Mouse (Mus musculus): ENCODE data around the gene Chst1.

Gene Chst1

DNA sequence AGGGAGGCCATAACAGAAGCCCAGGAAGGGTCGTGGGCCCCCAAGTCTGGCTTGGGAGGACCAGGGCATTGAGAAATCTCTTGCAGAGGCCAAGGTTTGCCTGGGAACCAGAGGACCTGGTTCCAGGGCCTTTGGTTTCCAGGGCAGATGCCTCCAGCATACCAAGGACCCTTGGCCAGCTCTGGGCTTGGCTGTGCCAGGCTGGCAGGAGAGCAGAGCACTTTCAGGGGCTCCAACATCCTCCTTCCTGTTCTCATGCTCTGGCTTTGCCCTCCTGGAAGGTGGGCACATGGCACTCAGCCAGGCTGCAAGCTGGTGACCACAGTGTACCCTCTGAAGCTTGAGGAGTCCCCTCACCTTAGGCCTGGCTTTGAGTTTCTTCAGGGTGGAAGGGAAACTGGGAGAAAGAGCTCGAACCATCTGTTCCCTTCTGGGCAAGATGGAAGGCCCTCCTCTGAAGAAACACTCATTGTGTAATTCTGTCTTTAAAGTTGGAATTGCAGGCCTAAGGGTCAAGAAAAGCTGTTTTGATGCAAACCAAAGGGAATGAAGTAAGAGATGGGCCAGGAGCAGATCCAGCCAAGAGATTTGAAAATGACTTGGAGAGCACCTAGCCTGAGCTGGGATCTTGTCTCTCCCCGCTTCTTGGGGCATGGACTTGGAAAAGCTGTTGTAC is 10.3 kb downstream of the Chst1 start:
- no peak for DNase-seq (ENCODE audit: low spot score in 2 of 2)

DNA sequence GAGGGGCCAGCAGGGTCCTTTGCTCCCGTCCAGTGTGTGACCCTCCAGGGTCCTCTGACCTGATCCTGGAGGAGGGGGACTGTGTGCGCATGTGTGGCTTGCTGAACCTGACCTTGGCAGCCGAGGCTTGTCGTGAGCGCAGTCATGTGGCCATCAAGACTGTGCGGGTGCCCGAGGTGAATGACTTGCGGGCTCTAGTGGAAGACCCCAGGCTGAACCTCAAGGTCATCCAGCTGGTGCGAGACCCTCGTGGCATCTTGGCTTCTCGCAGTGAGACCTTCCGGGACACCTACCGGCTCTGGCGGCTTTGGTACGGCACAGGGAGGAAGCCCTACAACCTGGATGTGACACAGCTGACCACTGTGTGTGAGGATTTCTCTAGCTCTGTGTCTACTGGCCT is 14.1 kb downstream of the Chst1 start:
- DNase-seq (ENCODE audit: low spot score in 2 of 2), result no peak

DNA sequence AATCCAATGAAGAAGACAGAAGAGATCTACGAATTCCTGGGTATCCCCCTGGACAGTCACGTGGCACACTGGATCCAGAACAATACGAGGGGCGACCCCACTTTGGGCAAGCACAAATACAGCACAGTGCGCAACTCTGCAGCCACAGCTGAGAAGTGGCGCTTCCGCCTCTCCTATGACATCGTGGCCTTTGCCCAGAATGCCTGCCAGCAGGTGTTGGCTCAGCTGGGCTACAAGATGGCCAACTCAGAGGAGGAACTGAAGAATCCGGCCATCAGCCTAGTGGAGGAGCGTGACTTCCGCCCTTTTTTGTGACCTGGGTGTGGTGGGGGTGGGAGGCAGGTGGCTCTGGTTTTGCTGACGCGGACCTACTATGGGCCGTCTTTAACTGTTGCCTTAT is 14.6 kb downstream of the Chst1 start:
- DNase-seq (ENCODE audit: low spot score in 2 of 2), result no peak

DNA sequence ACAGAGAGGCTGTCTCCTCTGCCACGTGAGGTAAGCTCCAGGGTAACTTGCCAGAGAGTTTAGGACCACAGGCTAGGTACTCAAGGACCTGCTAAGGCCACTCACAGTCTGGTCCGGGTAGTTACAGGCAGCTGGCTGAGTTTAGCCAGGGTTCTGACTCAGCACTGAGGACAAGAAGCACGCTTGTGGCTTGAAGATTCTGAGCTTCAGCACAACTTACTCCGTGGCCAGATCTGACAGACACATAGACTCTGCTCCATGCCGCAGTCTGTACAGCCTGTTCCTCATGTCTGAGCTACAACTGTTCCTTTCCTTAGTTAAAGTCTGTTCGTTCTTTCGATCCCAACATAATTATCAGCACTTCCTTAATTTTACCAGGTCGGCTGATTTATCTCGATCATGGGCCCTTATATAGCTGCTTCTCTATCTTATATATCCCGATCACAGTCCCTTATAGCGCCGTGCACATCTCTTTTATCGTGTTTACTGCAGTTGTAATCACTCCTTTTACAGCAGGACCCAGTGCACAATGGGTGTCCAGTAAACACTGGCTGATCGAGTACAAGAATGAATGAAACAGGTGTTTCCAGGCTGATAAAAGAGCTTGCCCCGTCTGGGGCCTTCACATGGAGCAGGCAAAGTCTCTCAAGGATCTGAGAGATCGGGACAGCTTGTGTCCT is 17.7 kb downstream of the Chst1 start:
- no peak for DNase-seq (ENCODE audit: low spot score in 2 of 2)

DNA sequence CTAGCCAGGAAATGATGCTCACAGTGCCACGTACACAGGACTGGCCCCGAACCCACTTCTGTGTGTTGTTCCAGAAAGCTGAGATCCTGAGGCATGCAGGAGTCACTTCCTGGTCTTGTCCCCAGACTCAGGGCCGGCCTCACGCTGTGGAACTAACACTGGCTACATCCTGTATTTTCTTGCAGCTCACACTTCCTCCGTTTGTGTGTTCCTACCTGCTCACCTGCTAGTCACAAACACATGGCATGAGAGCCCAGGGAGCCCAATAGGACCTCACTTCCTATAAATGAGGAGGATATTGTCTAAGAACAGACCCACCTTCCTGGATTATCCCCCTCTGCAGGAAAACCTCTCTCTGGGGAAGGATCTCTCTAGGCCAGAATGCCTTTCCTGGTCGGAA is 18.5 kb downstream of the Chst1 start:
- DNase-seq (ENCODE audit: low spot score in 2 of 2), result no peak

DNA sequence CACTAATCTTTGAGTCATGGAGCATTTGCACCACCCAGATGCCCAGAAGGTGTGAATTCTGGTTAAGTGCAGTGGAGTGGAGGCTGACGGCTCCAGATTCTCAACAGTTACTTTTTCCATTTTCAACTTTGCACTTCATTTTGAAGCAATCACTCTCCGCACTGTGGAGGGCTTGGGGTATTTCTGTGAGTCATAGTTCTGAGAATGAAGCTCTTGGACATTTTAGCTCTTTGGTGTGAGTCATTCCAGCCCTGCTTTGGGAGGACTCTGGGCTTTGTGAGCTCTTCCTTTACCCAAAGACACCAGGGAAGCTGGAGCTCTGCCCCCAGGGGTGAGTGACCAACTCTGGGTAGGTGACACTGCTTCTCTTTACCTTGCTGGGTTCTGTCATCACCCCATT is 28.1 kb downstream of the Chst1 start:
- no peak for DNase-seq (ENCODE audit: low spot score in 2 of 2)

DNA sequence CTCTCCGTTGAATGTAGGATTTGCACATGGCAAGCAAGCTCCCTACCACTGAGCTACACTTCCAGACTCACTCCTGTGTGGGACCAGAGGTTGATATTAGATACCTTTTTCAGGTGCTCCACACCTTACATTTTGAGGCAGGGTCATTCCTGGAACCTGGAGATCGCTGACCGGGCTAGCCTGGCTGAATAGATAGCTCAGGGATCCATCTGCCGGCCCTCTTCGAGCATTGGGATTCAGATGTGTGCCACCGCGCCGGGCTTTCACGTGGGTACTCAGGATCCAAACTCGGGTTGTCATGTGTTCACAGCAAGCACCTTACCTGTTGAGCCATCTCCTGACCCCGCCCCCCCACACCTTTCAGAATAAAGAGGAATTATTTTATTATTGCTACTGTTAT is 31.3 kb downstream of the Chst1 start:
- DNase-seq (ENCODE audit: low spot score in 2 of 2), result no peak

DNA sequence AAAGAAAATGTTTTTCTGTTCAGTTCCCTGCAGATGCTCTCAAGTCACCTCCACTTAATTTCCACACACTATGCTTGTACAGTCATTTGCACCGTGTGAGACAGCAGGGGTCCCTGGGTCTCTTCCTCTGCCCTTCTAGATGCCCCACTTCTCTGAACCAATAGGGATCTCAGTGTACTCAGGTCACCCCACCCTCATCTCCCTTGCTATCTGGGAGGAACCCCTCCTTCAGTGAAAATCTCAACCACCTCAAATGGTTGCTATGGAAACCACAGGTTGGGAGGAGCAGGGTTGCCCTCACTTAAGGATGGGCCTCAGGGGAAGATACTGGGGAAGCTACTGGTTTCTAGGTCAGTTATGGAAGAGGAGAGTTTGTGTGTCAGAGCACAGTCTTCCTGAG is 32.5 kb downstream of the Chst1 start:
- DNase-seq (ENCODE audit: low spot score in 2 of 2), result no peak

DNA sequence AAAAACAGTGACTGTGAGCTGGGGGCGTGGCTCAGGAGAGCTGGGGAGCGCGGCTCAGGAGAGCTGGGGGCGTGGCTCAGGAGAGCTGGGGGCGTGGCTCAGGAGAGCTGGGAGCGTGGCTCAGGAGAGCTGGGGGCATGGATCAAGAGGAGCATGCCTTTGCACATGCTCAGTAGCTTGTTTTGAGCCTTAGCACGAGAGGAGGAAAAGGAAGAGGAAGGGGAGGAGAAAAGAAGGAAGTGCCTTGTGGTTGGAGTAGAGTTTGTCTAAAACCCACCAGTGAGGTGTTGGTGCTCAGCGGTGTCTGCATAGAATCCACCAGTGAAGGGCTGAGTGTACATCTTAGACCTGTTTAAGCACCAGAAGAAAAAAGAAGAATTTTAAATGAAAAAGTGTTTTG is 41.0 kb downstream of the Chst1 start:
- DNase-seq (ENCODE audit: low spot score in 2 of 2), result no peak

DNA sequence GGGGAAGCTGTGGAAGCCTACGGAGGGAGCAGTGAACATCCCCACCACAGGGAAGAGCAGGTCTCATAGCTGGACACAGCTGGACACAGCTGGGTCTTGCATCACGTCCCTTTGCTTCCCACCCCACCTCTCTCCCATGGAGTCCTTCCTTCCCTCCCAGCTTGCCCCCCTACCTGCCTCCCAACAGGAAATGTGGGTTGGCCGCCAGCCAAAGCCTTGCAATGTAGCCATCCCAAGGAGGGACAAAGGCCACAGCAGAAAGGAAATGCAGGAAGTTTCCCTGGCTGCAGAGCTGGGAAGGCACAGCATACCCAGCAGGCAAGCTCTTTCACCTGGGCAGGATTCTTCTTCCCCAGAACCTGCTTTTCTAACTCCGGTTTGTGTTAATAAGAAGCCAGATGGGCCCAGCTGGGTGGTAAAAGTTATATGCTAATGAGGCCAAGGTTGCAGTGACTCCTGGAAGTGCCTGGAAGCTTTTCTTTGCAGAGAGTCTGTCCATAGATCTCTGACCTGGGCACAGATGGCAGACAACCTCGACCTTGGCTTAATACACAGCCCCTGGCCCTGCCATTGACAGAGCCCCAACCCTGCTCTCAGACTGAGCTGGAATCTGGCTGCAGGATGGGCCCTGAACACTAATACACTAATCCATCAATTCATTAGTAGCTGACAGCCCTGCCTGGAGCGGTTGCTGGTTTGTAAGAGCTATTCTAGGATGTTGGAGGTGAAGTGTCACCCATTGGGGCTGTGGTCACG is 46.0 kb downstream of the Chst1 start:
- DNase-seq (ENCODE audit: low spot score in 2 of 2), result no peak

DNA sequence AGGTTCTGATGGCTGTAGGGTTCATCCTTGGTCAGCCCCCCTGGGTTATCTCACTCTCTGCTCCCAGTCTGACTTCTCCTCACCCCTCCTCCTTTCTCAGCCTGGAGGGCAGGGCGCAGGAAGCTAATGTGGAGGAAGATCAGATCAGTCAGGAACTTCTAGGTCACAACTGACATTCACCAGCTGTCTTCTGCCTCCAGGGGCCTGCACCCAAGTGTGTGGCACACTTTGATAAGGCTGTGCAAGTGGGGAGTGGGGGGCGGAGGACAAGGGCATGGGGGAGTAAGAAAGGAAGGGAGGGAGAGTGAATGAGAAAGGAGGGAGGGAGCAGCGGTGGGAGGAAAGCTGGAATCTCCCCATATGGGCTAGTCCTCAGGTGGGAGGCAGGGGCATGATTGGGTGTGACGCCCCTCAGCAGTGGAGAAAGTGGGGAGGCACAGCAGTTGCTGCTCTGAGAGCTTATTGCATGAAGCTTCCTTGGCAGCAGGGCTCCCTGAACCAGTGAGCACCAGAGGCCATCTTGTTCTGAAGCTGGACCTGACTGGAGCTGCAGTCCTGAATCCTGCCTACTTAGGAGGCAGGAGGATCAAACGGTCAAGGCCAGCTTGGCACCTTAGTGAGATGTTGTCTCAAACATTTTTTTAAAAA is 49.8 kb downstream of the Chst1 start:
- no peak for DNase-seq (ENCODE audit: low spot score in 2 of 2)

DNA sequence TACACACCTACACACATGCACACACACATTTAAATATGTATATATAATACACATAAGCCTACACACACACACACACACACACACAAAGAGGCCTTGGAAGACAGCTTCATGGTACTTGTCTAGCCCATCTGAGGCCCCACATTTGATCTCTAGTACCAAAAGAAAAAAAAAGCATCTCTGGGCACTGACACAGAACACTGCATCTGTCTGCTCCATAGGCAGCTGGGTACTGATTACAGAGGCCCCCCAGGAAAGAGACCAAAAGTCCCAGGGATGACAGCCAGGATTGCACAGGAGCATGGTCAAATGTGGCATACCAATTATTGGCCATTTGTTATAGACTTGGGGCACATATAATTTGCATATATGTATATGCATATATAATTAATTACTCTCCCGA is 50.9 kb downstream of the Chst1 start:
- no peak for DNase-seq (ENCODE audit: low spot score in 2 of 2)

DNA sequence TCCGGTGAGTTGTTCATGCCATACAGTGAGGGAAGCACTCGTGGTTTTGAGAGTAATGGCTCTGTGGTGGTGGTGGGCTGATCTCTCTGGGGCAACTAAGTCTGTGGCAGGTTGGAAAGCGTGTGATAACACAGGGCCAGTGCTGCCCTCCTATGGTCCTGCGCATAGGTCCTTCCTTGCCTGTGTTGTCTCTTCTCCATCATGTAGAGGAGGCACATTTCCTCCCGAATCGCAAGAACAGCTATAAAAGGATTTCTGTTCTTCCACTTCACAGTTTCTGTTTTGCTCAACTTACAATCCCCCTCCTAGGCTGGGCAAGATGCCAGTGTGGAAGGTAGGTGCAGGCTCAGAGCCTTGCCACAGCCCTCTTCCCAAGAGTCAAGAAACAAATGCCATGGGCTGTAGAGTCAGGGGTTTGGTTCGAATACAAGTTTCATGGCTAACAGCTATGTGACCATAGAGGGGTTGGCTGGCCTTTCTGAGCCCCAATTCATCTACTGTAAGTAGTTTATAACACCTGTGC is 51.8 kb downstream of the Chst1 start:
- DNase-seq (ENCODE audit: low spot score in 2 of 2), result no peak

DNA sequence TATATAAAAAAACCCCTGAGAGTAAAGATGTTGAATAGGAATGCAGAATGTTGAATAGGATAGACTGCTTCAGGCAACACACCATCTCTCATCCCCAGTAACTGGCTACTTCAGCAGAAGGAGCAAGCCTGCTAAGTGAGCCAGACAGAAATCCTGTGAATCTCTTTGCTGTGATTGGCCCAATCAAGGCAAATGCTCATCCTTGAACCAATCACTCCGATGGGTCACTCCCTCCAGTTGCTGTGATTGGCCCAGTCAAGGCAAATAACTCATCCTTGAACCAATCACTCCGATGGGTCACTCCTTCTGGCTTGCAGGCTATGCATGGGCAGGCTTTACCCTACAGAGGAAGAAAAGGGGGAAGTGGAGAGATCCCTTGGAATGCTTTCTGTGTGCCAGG is 57.7 kb downstream of the Chst1 start:
- DNase-seq (ENCODE audit: low spot score in 2 of 2), result no peak

DNA sequence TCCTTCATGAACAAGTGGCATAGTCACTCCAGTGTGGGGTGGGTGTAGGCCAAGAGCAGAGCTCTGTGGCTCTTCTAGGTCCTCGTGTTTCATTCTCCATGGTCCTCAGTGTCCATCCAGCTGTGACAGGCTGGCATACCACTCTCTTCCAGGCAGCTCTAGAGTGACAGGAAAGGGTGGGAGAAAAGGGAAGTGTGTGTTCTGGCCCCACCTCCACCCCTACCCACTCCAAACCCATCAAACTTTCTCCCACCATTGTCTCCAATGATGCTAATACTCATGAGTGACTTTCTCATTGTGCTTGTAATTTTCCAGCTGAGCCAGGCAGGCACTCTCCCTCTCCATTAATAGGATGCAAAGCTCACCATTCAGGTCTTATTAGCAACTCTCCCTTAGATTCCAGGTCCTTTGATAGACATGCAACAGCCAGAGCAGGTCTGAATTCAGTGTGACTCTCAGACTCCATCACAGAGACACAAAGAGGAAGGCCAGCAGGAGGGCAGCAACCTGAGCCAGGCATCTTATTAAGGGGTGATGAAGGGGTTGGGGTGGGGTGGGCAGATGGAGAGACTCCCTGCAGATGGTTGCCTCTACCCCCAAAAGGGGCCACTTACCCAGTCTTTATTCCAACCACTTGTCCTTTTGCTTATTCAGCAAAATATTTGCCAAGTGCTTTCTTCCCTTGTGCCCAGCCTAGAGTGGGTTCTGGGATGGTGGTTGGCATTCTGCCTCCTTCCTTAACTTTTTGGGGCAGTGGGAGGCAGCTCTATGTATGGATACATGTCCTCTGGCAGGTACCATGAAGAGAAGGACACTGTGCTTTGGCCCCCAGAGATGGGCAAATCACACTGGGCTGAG is 59.0 kb downstream of the Chst1 start:
- DNase-seq (ENCODE audit: low spot score in 2 of 2), result no peak

DNA sequence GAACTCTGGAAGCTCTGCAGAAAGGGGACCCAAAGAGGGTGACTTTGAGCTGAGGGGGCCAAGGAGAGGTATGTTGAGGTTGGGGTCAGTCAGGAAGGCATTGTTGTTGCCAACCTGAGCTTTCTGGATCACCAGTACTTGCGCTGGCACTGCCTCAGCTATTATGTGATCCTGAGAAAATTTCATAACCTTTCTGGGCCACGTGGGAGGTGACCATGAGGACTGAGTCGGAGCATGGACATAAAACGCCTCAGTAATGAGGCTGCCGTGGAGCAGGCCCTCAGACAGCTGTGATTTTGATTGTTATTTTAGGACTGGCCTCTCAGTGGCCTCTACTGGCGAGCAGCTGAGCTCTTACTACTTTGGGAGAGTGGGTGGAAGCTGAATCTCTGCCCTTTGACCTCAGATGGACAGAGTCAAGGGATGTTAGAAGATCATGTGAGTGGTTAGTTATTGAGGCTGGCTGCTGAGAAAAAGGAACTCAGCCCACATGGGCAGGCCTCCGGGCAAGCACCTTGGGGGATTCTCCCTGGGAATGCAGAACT is 60.1 kb downstream of the Chst1 start:
- DNase-seq (ENCODE audit: low spot score in 2 of 2), result no peak

DNA sequence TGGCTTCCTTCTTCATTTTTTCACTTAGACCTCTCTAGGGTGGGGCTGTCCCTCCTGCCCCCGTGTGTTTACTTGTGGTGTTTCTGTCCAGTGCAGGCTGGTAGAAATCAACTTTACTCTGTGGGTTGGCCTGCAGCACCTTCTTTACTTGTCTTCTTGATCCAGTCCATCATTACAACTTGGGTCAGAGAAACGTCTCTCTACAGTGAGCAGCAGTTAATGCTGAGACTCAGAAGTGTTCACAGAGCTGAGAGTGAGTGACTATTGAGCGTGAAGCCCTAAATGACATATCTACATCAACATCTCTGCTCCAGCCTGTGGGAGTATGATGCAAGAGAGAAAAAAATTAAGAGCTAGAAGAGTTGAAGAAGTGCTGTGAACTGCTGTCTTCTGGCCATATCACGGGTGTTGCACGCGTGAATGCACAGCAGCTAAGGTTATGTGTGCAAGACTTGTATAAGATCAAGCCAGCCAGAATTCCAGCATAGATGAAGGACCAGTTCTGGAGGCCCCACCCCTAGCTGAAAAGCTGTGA is 63.1 kb downstream of the Chst1 start:
- no peak for DNase-seq (ENCODE audit: low spot score in 2 of 2)
